Mouse (Mus musculus): ENCODE data around the gene Zbtb37.

DNA sequence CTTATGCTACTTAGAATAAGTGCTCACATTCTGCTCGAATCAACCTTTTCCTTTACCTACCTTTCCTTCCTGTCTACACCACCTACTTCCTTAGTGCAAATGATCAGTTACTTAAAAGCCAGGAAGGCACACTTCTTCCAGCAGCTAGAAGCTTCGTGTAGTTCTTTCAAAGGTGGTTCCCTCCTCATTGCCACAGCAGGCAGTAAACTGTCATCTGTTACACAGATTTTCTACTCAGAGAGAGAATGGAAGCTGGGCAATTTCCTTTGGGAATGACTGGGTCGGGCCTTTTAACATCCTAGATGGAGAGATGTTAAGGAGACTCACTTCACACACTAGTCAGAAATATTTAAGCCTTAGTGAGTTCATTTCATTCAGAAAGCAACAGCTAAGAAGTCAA is 29.1 kb downstream of the Zbtb37 start:
- TF ChIP-seq TAL1 (IDR thresholded peaks at IDR 0.05; ENCODE audit: low read length) (no peak), GATA1 (IDR thresholded peaks at IDR 0.05; ENCODE audit: low read length) (no peak)
